Mouse (Mus musculus): Measurements from ENCODE around the gene March6.

DNA sequence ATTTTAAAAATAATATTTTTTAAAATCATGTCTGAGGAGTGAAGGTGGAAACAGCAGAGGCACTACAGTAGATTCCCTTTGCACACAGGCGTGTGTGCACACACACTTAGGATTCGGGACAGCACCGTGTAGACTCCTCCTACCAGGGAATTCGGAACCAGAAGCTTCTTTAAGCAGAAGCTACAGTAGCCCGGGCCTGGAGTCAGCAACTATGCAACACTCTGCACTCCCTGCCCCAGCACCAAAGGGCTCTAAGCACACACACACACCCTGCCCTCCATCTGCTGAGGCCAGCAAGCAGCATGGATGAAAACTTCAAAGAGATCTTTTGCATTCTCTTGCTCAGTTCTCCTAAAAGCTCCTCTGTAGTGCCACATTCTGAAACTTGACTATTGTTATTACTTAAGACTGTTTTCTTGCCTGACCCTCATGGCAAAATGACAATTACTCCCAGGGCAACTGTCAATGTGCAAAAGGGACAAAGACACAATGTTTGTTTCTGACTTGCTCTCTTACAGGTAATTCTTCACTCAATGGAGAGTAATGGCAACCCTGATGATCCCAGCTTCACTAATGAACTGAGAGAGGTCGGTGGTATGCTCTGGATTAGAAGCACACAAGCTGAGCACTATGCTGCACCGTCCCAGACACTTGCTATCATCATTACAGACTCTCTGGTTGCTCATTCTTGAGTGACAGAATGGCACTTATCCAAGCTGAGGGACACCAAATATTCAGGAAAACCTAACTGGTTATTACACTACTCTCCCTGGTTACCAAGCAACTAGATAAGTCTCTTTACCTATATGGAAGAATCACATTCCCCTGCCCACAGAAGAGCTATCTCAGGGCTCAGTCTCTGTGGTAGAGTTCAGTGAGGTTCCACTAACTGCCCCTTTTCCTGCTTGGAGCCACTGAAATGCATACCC, 20.1 kb downstream of the March6 start:
- TF ChIP-seq CTCF (IDR thresholded peaks at IDR 0.05; ENCODE audit: borderline replicate concordance, extremely low read depth, insufficient read depth, insufficient read length): no peak
- TF ChIP-seq POLR2A (IDR thresholded peaks at IDR 0.05; ENCODE audit: borderline replicate concordance, extremely low read depth, insufficient read depth, insufficient read length, poor library complexity, severe bottlenecking): no peak
